29 mouse cellular contexts compared by ENCODE assay signal in the genomic region with DNA sequence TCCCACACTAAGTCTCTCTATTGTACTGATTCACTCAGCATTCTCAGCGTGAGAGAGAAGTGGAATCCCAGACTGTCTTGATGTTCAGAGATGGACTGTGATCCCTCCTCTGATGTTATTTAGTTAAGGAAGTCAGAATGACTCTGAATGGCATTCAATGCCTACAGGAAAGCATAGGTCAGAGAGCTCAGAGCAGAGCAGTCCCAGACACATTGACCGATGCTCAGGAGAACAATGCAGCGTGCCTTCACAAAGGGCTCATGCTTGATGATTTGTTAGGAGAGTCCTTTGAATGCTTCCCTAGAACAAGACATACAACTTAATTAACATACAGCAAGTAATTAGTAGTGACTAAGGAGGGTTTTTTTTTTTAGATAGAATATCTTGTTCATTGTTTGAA.
DNase-seq lines count a peak whose midpoint lies in the region; ATAC-seq and TF ChIP-seq lines count a peak whose summit lies in the region.
"Had no signal": no experiment of that assay in that cellular context is flagged by ENCODE, and none has a peak within 500 bp of the region (broad histone marks: within the 10 kb centered on the region; RNA-seq: fewer than 3 reads in every experiment).

No protein-coding gene starts in this region.

- H3K4me2 ChIP-seq in lung, embryonic 14.5 days = no peak overlapping the region
- no peak overlapping the region for H3K4me2 ChIP-seq in stomach, postnatal 0 days (replicated peaks; ENCODE audit: low read depth)
- H3K4me2 ChIP-seq: embryonic facial prominence, embryonic 13.5 days; forebrain, embryonic 15.5 days; heart, embryonic 12.5 days; hindbrain, embryonic 12.5 days; liver, embryonic 13.5 days; lung, embryonic 15.5 days had no signal

- H3K9ac ChIP-seq in lung, embryonic 14.5 days = no peak overlapping the region
- H3K9ac ChIP-seq in stomach, postnatal 0 days (ENCODE audit: low read length) = no peak overlapping the region
- H3K9ac ChIP-seq: embryonic facial prominence, embryonic 13.5 days; forebrain, embryonic 15.5 days; heart, embryonic 12.5 days; hindbrain, embryonic 12.5 days; liver, embryonic 13.5 days; lung, embryonic 15.5 days had no signal

- TF ChIP-seq CTCF in lung, embryonic 14.5 days (IDR thresholded peaks at IDR 0.05; ENCODE audit: low read depth) = no peak
- no peak for TF ChIP-seq CTCF in stomach, postnatal 0 days (IDR thresholded peaks at IDR 0.05; ENCODE audit: low read depth)

- H3K4me3 ChIP-seq in lung, embryonic 14.5 days (ENCODE audit: low read depth, low read length) = no peak overlapping the region
- H3K4me3 ChIP-seq in stomach, postnatal 0 days (ENCODE audit: low read depth, low read length) = no peak overlapping the region
- H3K4me3 ChIP-seq: embryonic facial prominence, embryonic 13.5 days; erythroblast, embryonic 14.5 days; forebrain, embryonic 15.5 days; heart, embryonic 12.5 days; hindbrain, embryonic 12.5 days; left cerebral cortex, adult 2 months; liver, embryonic 13.5 days; lung, embryonic 15.5 days; myocyte had no signal

- H3K27ac ChIP-seq in lung, embryonic 14.5 days (ENCODE audit: low read depth) = no peak overlapping the region
- H3K27ac ChIP-seq in stomach, postnatal 0 days (replicated peaks) = no peak overlapping the region
- H3K27ac ChIP-seq: embryonic facial prominence, embryonic 13.5 days; forebrain, embryonic 15.5 days; hindbrain, embryonic 12.5 days; left cerebral cortex, adult 2 months; liver, embryonic 13.5 days; lung, embryonic 15.5 days had no signal

- no peaks in the 10 kb centered on the region for H3K27me3 ChIP-seq in lung, embryonic 14.5 days (ENCODE audit: insufficient read depth, low read length)
- H3K27me3 ChIP-seq in stomach, postnatal 0 days (ENCODE audit: control insufficient read depth, insufficient read depth, low read length) = no peaks in the 10 kb centered on the region
- H3K27me3 ChIP-seq: CH12.LX; embryonic facial prominence, embryonic 13.5 days; forebrain, embryonic 15.5 days; heart, embryonic 12.5 days; hindbrain, embryonic 12.5 days; liver, embryonic 13.5 days; lung, embryonic 15.5 days had no signal

- no peaks in the 10 kb centered on the region for H3K36me3 ChIP-seq in lung, embryonic 14.5 days (ENCODE audit: insufficient read depth)
- no peaks in the 10 kb centered on the region for H3K36me3 ChIP-seq in stomach, postnatal 0 days (ENCODE audit: control insufficient read depth, insufficient read depth, low read length)
- H3K36me3 ChIP-seq: embryonic facial prominence, embryonic 13.5 days; forebrain, embryonic 15.5 days; heart, embryonic 12.5 days; hindbrain, embryonic 12.5 days; liver, embryonic 13.5 days; lung, embryonic 15.5 days had no signal

- no peaks in the 10 kb centered on the region for H3K4me1 ChIP-seq in lung, embryonic 14.5 days (ENCODE audit: insufficient read depth)
- H3K4me1 ChIP-seq in stomach, postnatal 0 days (replicated peaks; ENCODE audit: control insufficient read depth, insufficient read depth) = no peaks in the 10 kb centered on the region
- H3K4me1 ChIP-seq: embryonic facial prominence, embryonic 13.5 days; forebrain, embryonic 15.5 days; heart, embryonic 12.5 days; liver, embryonic 13.5 days; lung, embryonic 15.5 days had no signal

- peak; percentile 5 for DNase-seq in lung, embryonic 14.5 days
- no peak for DNase-seq in lung, adult 18-20 months
- DNase-seq in R1 (ENCODE audit: low read depth, low spot score) = peak; percentile 20
- peak; percentile 58 for DNase-seq in embryo, embryonic 10 days (ENCODE audit: low spot score)
- peak; percentile 56 for DNase-seq in retina, embryonic 14.5 days (ENCODE audit: low spot score)
- DNase-seq in right cerebral cortex, postnatal 36 days (ENCODE audit: low spot score in 2 of 2) = no peak
- no peak for DNase-seq in stomach, postnatal 0 days (ENCODE audit: low spot score)
- DNase-seq: adrenal gland, postnatal 25 days; B cell, adult 2 months; cerebellum, adult 9-10 months; gastrocnemius, postnatal 25 days; heart, adult 18-20 months; heart, postnatal 10 days; kidney, adult 2 months; kidney, postnatal 10 days; liver, embryonic 13.5 days; lung, postnatal 4 days; right cerebral cortex, postnatal 25 days; thymus, postnatal 14 days had no signal

- no peaks in the 10 kb centered on the region for H3K9me3 ChIP-seq in lung, embryonic 14.5 days (ENCODE audit: low read depth, low read length)
- no peaks in the 10 kb centered on the region for H3K9me3 ChIP-seq in stomach, postnatal 0 days (ENCODE audit: control insufficient read depth, low read length)
- H3K9me3 ChIP-seq: embryonic facial prominence, embryonic 13.5 days; forebrain, embryonic 15.5 days; heart, embryonic 12.5 days; hindbrain, embryonic 12.5 days; liver, embryonic 13.5 days; lung, embryonic 15.5 days had no signal

- WGBS in lung, embryonic 14.5 days = 74% methylated on average over 3 of the region's 3 CpGs
- WGBS in stomach, postnatal 0 days = 73% methylated on average over 3 of the region's 3 CpGs

- TF ChIP-seq EP300 in stomach, postnatal 0 days (optimal IDR thresholded peaks at IDR 0.05) = no peak

- no peak for ATAC-seq in lung, embryonic 14.5 days (ENCODE audit: insufficient read depth)
- ATAC-seq in stomach, postnatal 0 days (ENCODE audit: low FRiP score, low TSS enrichment) = no peak
- ATAC-seq: forebrain, embryonic 15.5 days; inflammation-experienced regulatory T-cells, adult 6 months had no signal

Comparison
In these comparisons a context has a peak if more than half of its experiments do, and no peak if none do; other contexts are left out.
1. DNase-seq: peak in lung, embryonic 14.5 days (single experiment), R1 (single experiment), embryo, embryonic 10 days (single experiment) and retina, embryonic 14.5 days (single experiment); none in lung, adult 18-20 months (0 of 2), right cerebral cortex, postnatal 36 days (0 of 2) and stomach, postnatal 0 days (single experiment).